Comparison of ENCODE assay signal across 15 mouse cellular contexts in the genomic region with DNA sequence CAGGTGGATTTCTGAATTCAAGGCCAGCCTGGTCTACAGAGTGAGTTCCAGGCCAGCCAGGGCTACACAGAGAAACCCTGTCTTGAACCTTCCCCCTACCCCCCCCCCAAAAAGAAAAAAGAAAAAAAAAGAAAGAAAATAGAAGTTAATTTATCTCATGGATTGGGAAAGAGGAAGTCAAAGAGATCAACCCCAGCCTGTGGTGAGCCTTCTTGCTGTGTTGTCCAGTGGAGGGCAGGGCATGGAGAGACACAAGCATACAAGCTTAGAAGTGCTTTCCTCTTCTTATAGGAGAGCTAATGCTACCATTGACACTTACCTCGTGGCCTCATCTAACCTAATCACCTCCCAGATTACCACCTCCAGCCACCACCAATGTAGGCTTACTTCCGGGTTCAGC.
"Had no signal": no experiment of that assay in that cellular context is flagged by ENCODE, and none has a peak within 500 bp of the region (broad histone marks: within the 10 kb centered on the region; RNA-seq: fewer than 3 reads in every experiment).

No protein-coding gene starts in this region.

- H3K9me3 ChIP-seq: limb, embryonic 10.5 days; limb, embryonic 13.5 days; liver, embryonic 12.5 days; liver, embryonic 15.5 days; lung, embryonic 15.5 days; midbrain, embryonic 10.5 days; midbrain, embryonic 13.5 days had no signal

- H3K4me1 ChIP-seq: limb, embryonic 10.5 days; limb, embryonic 13.5 days; lung, embryonic 15.5 days had no signal

- H3K27ac ChIP-seq: limb, embryonic 10.5 days; limb, embryonic 13.5 days; liver, embryonic 12.5 days; liver, embryonic 15.5 days; lung, embryonic 15.5 days; midbrain, embryonic 10.5 days; midbrain, embryonic 13.5 days had no signal

- H3K4me3 ChIP-seq: limb, embryonic 10.5 days; limb, embryonic 13.5 days; liver, embryonic 12.5 days; liver, embryonic 15.5 days; lung, embryonic 15.5 days; midbrain, embryonic 10.5 days; midbrain, embryonic 13.5 days; myocyte had no signal

- H3K9ac ChIP-seq: limb, embryonic 13.5 days; liver, embryonic 12.5 days; liver, embryonic 15.5 days; lung, embryonic 15.5 days had no signal

- H3K27me3 ChIP-seq: limb, embryonic 13.5 days; liver, embryonic 12.5 days; liver, embryonic 15.5 days; lung, embryonic 15.5 days; midbrain, embryonic 13.5 days had no signal

- H3K4me2 ChIP-seq: limb, embryonic 13.5 days; liver, embryonic 12.5 days; liver, embryonic 15.5 days; lung, embryonic 15.5 days; midbrain, embryonic 13.5 days had no signal

- ATAC-seq: liver, embryonic 12.5 days; midbrain, embryonic 13.5 days; midbrain, embryonic 16.5 days had no signal

- DNase-seq: kidney, adult 18-20 months; kidney, adult 9 months; kidney, postnatal 14 days; liver; thymus, adult 18-20 months; thymus, postnatal 36 days had no signal
